Mouse (Mus musculus): Measurements from ENCODE around the gene Zfyve16. TPM values are rescaled to one million over a fixed set of nuclear protein-coding genes. Genes with fewer than 3 reads are reported as not detected.

Zfyve16 gene
- total RNA-seq, 2 experiments from 2014 or later, result 14.0 to 18.0 TPM

DNA sequence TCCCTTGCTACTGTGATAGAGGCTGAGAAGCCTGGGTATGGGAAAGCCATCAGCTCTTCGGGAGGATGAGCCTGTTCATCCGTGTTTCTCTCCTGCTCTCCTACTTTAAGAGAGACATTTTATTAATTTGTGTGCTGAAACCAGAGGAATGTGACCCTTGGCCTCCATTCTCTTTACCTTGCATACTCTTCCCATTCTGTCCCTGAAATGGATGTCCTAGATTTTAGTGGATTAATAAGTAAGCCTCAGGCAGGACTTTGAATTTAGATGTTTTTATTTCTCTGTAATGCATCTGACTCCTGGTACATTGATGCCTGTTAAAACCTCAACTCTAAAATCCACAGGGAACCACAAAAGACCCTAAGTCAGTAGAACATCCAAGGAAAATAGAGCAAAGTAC, 61.3 kb downstream of the Zfyve16 start:
- no peak for DNase-seq (ENCODE audit: low spot score in 2 of 2)

DNA sequence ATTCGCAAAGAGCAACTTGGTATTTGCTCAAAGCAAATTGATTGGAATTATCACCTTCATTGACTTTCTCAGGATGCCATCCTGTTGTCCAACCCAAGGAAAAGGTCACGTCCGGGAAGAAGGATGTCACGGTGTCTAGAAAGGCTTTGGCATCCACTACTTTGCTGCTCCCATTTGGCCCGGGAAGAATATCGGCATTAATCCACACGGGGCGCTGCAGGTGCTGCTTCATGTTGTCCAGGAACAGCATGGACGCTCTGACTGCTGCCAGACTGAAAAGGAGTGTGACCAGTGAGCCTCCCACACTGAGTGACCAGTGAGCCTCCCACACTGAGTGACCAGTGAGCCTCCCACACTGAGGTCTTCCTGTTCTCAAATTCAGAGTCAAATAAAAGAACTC, 62.8 kb downstream of the Zfyve16 start:
- DNase-seq (ENCODE audit: low spot score in 2 of 2), result no peak

DNA sequence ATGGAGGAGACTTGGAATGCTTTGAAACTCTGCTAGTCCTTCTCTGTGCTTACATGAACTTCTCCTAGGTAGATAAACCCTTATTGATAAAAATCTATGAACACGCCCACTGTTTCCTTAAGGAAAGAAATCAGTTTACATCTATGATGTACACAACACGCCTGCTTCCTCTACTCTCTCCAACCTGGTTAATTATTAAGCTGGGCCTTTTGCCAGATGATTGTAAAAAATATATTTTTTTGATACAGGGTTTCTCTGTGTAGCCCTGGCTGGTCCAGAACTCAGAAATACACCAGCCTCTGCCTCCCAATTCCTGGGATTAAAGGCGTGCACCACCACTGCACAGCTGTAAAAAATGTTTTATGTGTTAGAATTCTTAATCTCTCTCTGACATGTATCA, 66.0 kb downstream of the Zfyve16 start:
- no peak for DNase-seq (ENCODE audit: low spot score in 2 of 2)

DNA sequence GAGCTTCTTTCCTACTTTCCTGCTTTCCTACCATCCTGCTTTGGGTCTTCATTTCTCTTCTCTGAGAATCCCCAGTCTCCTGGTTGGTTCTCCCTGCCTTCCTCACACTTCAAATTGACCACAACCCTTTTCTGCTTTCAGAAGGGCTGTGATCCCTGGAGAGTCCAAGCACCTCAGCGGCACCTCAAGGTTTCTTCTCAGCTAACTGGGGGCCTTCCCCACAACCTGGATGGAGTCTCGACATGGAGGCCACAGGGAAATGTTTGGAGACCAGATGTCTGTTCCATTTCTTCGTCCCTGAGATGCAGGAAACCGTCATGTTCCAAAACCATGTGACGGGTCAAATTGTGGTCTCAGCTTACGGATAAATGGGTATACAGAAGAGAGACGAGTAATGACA, 83.8 kb downstream of the Zfyve16 start:
- no peak for DNase-seq (ENCODE audit: low spot score in 2 of 2)

DNA sequence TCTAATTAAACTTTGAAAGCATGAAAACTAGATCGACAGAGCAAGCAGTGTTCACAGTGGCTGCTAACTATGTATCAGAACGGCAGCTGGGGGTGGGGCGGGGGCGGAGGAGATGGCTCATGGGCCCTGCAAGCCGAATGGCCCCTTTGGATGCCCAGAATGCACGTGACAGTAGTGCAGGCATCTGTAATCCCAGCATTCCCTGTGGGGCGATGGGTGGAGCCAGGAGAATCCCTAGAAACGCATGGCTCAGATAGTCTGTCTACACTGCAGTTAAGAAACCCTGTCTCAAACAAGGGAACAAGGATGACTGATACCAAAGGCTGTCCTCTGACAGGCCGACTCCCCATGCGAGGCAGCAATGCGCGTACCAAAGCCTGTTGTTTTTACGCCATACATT, 90.4 kb downstream of the Zfyve16 start:
- DNase-seq (ENCODE audit: low spot score in 2 of 2), result no peak

DNA sequence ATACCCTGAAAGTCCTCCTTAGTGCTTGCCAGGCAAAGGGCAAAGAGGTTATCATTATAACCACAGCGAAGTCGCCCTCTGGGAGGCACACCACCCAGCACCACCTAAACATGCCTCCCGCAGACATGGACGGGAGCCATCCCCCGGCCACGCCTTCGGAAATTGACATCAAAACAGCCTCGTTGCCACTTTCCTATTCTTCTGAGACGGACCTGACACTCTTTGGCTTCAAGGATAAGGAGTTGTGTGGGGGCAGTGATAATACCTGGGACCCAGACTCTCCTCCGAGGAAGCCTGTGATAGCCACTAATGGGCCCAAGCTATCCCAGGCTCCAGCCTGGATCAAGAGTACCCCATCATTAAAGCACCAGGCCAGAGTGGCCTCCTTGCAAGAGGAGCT, 92.0 kb downstream of the Zfyve16 start:
- DNase-seq (ENCODE audit: low spot score in 2 of 2), result no peak

Other genes starting within 250 kb of the Zfyve16 start
- gene Gm20379, start 224.9 kb downstream of the Zfyve16 start, total RNA-seq (2021), result not detected
- 1 to 10 TPM; 1.3 to 1.5 TPM for gene Dhfr, start 176.1 kb downstream of the Zfyve16 start, total RNA-seq (2021)
- 10 to 100 TPM; 21.7 to 22.3 TPM for gene Msh3, start 175.9 kb downstream of the Zfyve16 start, total RNA-seq (2021)
- gene Ankrd34b, start 105.0 kb downstream of the Zfyve16 start, total RNA-seq (2021), result 10 to 100 TPM; 21.6 to 24.0 TPM
- gene Fam151b, start 46.9 kb downstream of the Zfyve16 start, total RNA-seq (2021), result 10 to 100 TPM; 10.6 to 11.8 TPM
- gene Spz1, start 45.3 kb upstream of the Zfyve16 start, total RNA-seq (2021), result not detected
- gene Serinc5, start 80.2 kb upstream of the Zfyve16 start, total RNA-seq (2021), result 10 to 100 TPM; 49.0 to 54.6 TPM

Data from left cerebral cortex, adult 18-20 months (tissue).